Mouse (Mus musculus) embryonic fibroblast, embryonic 13.5 days (primary cell): ENCODE measurements around the gene Nsmce1.

Experiments used
- CTCF ChIP-seq: IDR thresholded peaks from 2 replicates; pipeline ENCODE4 v1.5.1; 2011; ENCODE audit warnings: mild to moderate bottlenecking, control low read depth, low read length, moderate library complexity, borderline replicate concordance; ENCODE audit not compliant: insufficient read depth
- POLR2A ChIP-seq: IDR thresholded peaks from 2 replicates; pipeline ENCODE4 v1.6.1; 2011; ENCODE audit warnings: low read depth, mild to moderate bottlenecking, control low read depth, low read length, moderate library complexity

DNA sequence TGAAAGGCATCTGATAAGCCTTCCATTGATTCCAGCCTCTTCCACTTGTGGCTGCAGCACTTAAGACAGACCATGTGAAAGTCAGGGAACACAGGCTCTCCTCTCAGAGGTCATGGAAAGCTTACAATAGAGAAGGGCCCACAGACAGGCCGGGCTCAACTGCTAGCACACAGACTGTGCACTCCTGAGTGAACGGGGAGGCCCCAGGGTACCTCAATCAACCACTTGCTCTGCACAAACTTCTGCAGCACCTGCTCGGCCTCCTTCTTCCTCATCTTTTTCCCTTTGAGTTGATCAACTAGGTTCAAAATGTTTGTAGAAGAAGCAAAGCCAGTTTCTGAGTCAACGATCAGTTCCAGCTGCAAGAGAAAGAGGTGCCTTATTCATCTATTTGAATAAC lies 20.5 kb downstream of the Nsmce1 start:
- TF ChIP-seq CTCF, result no peak
- TF ChIP-seq POLR2A, result no peak
